26 mouse cellular contexts compared by ENCODE assay signal in the genomic region with DNA sequence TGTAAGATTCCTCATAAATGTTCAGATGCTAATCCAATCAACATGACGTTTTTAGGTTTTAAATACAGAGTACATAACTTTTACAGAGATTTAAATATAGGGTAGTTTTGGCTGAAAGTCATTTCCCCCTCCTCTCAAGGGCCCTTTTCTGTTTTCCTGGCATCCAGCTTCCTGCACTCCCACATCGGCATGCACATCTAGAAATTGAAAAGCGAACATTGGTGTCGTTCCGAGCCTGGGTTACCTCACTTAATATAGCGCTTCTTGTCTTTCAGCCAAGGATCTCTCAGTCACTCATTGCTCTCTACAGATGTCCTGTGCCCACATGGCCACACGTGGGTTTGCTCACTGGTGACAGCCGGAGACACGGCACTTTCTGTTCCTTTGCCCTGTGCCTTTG.
A peak's percentile ranks its signal among the peaks of the same experiment; 100 is the strongest.
DNase-seq lines count a peak whose midpoint lies in the region; ATAC-seq and TF ChIP-seq lines count a peak whose summit lies in the region.
"Had no signal": no experiment of that assay in that cellular context is flagged by ENCODE, and none has a peak within 500 bp of the region (broad histone marks: within the 10 kb centered on the region; RNA-seq: fewer than 3 reads in every experiment).

No protein-coding gene starts in this region.

- peak; percentile 67 for ATAC-seq in frontal cortex, adult (ENCODE audit: low TSS enrichment)
- ATAC-seq: activated CD4-positive, CD25-positive, alpha-beta regulatory T cell, adult 4 months; forebrain, embryonic 14.5 days; hindbrain, embryonic 16.5 days had no signal

- no peak overlapping the region for H3K4me3 ChIP-seq in left cerebral cortex, adult 2 months
- H3K4me3 ChIP-seq: embryonic facial prominence, embryonic 12.5 days; heart, embryonic 13.5 days; limb, embryonic 12.5 days; midbrain, embryonic 12.5 days; myocyte; neural tube, embryonic 12.5 days; stomach, embryonic 15.5 days had no signal

- DNase-seq in frontal cortex, postnatal 25 days (ENCODE audit: low spot score in 2 of 2), result no peak
- DNase-seq in left cerebral cortex, adult 2 months (ENCODE audit: extremely low spot score in 1 of 2, low spot score in 2 of 2), result peak; percentile 11 to 17
- DNase-seq in left cerebral cortex, adult 11 months (ENCODE audit: low spot score), result no peak
- DNase-seq in brain, adult 2 months (ENCODE audit: low read depth, low spot score), result peak; percentile 52
- peak; percentile 14 to 18 for DNase-seq in left cerebral cortex, postnatal 36 days (ENCODE audit: low spot score in 2 of 2)
- DNase-seq in retina, postnatal 1 day, result no peak
- DNase-seq in urinary bladder, postnatal 4 days (ENCODE audit: low spot score in 2 of 2), result no peak
- DNase-seq: adrenal gland, adult 2 months; adrenal gland, postnatal 36 days; cerebellum, adult 9-10 months; embryo, embryonic 11 days; gastrocnemius, postnatal 10 days; kidney, adult 2 months; lung, postnatal 36 days; thymus, postnatal 14 days had no signal

- TF ChIP-seq CTCF in left cerebral cortex, adult 2 months (IDR thresholded peaks at IDR 0.05), result no peak

- no peak overlapping the region for H3K27ac ChIP-seq in left cerebral cortex, adult 2 months
- H3K27ac ChIP-seq: embryonic facial prominence, embryonic 12.5 days; heart, embryonic 13.5 days; limb, embryonic 12.5 days; midbrain, embryonic 12.5 days; neural tube, embryonic 12.5 days; stomach, embryonic 15.5 days had no signal

- intact Hi-C loops in left cerebral cortex, adult 2 months (cut with DNase I), result no loop called here
- intact Hi-C loops in left cerebral cortex, postnatal 36 days (cut with DNase I), result no loop called here

Comparison
In these comparisons a context has a peak if more than half of its experiments do, and no peak if none do; other contexts are left out.
1. DNase-seq: peak in left cerebral cortex, adult 2 months (2 of 2), brain, adult 2 months (single experiment) and left cerebral cortex, postnatal 36 days (2 of 2); none in frontal cortex, postnatal 25 days (0 of 2), left cerebral cortex, adult 11 months (single experiment), retina, postnatal 1 day (single experiment) and urinary bladder, postnatal 4 days (0 of 2).